9 mouse cellular contexts compared by ENCODE assay signal in the genomic region with DNA sequence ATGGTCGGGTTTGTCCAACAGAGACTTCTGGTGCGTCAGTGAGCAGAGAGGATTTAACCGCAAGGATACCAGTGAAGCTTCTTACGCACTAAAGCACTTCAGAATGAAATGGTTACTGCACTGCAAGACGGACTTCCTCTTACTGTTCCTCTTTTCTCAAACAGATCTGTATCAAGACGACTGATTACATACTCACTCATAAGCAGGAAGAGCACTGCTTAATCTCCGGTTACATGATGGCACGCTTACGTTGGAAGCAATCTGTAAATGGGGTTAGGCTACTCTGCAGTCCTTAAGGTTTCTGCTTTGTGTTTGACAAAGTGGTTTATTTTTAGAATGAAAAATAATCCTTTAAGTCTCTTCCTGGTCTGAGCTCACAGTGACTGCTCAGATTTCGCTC. TPM values are rescaled to one million over a fixed set of nuclear protein-coding genes. Genes with fewer than 3 reads are reported as not detected.
A peak's percentile ranks its signal among the peaks of the same experiment; 100 is the strongest.
DNase-seq lines count a peak whose midpoint lies in the region; ATAC-seq and TF ChIP-seq lines count a peak whose summit lies in the region.
"Had no signal": no experiment of that assay in that cellular context is flagged by ENCODE, and none has a peak within 500 bp of the region (broad histone marks: within the 10 kb centered on the region; RNA-seq: fewer than 3 reads in every experiment).

No protein-coding gene starts in this region.

- TF ChIP-seq CTCF in hindbrain, postnatal 0 days (IDR thresholded peaks at IDR 0.05; ENCODE audit: low read depth): no peak
- TF ChIP-seq CTCF in brain, embryonic 14.5 days (IDR thresholded peaks at IDR 0.05; ENCODE audit: borderline replicate concordance, extremely low read depth, insufficient read depth, insufficient read length): no peak
- TF ChIP-seq CTCF in intestine, postnatal 0 days (IDR thresholded peaks at IDR 0.05; ENCODE audit: low read depth): no peak

- ATAC-seq in hindbrain, postnatal 0 days: no peak
- no peak for ATAC-seq in hindbrain, embryonic 12.5 days (ENCODE audit: low FRiP score)
- no peak for ATAC-seq in intestine, postnatal 0 days
- peak; percentile 78 for ATAC-seq in monocyte, adult 5-6 weeks (replicated peaks; ENCODE audit: insufficient number of reproducible peaks, low FRiP score, low TSS enrichment, poor library complexity, severe bottlenecking)

- no peaks in the 10 kb centered on the region for H3K27me3 ChIP-seq in hindbrain, postnatal 0 days (ENCODE audit: insufficient read depth, low read length)
- no peaks in the 10 kb centered on the region for H3K27me3 ChIP-seq in hindbrain, embryonic 12.5 days
- H3K27me3 ChIP-seq in intestine, postnatal 0 days (replicated peaks; ENCODE audit: control insufficient read depth, insufficient read depth, low read length): no peaks in the 10 kb centered on the region

- 0 out of 2 replicates have a peak overlapping the region, but pooled peaks have one; percentile 13 for H3K4me2 ChIP-seq in hindbrain, postnatal 0 days (ENCODE audit: low read depth, low read length)
- H3K4me2 ChIP-seq in hindbrain, embryonic 12.5 days (replicated peaks): no peak overlapping the region
- peak overlapping the region; percentile 35 for H3K4me2 ChIP-seq in intestine, postnatal 0 days (replicated peaks; ENCODE audit: low read depth)

- no peak overlapping the region for H3K4me3 ChIP-seq in hindbrain, postnatal 0 days (ENCODE audit: low read length)
- no peak overlapping the region for H3K4me3 ChIP-seq in hindbrain, embryonic 12.5 days
- H3K4me3 ChIP-seq in intestine, postnatal 0 days (ENCODE audit: low read depth, low read length): no peak overlapping the region

- no peaks in the 10 kb centered on the region for H3K4me1 ChIP-seq in hindbrain, postnatal 0 days (ENCODE audit: insufficient read depth, low read length)
- H3K4me1 ChIP-seq in hindbrain, embryonic 12.5 days: 0 out of 2 replicates have a peak, but pooled peaks cover under 1% of the 10 kb centered on the region
- H3K4me1 ChIP-seq in intestine, postnatal 0 days (replicated peaks; ENCODE audit: control insufficient read depth, insufficient read depth, low read length): no peaks in the 10 kb centered on the region

- DNase-seq in hindbrain, postnatal 0 days (ENCODE audit: low spot score): no peak
- DNase-seq in brain, embryonic 14.5 days (ENCODE audit: low read depth): peak; percentile 48
- DNase-seq in spleen, adult 18-20 months: no peak
- DNase-seq in ovary, adult 18-20 months (ENCODE audit: low spot score): no peak
- DNase-seq: cerebellum, adult 9-10 months; thymus, adult 2 months had no signal

- no peak overlapping the region for H3K27ac ChIP-seq in hindbrain, postnatal 0 days
- H3K27ac ChIP-seq in hindbrain, embryonic 12.5 days: no peak overlapping the region
- no peak overlapping the region for H3K27ac ChIP-seq in intestine, postnatal 0 days (ENCODE audit: low read depth, low read length)

- H3K36me3 ChIP-seq in hindbrain, postnatal 0 days (ENCODE audit: insufficient read depth, low read length): no peaks in the 10 kb centered on the region
- no peaks in the 10 kb centered on the region for H3K36me3 ChIP-seq in hindbrain, embryonic 12.5 days
- no peaks in the 10 kb centered on the region for H3K36me3 ChIP-seq in intestine, postnatal 0 days (ENCODE audit: control insufficient read depth, insufficient read depth)

- no peak for TF ChIP-seq POLR2A in brain, embryonic 14.5 days (IDR thresholded peaks at IDR 0.05; ENCODE audit: borderline replicate concordance, extremely low read depth, insufficient read depth, insufficient read length, poor library complexity, severe bottlenecking)

- no peak overlapping the region for H3K9ac ChIP-seq in hindbrain, postnatal 0 days (replicated peaks; ENCODE audit: low read length)
- H3K9ac ChIP-seq in hindbrain, embryonic 12.5 days: no peak overlapping the region
- H3K9ac ChIP-seq in intestine, postnatal 0 days (ENCODE audit: low read depth, low read length): no peak overlapping the region

- 71% methylated on average over 10 of the region's 10 CpGs for WGBS in hindbrain, postnatal 0 days
- 67% methylated on average over 10 of the region's 10 CpGs for WGBS in hindbrain, embryonic 12.5 days
- WGBS in intestine, postnatal 0 days: 46% methylated on average over 10 of the region's 10 CpGs

- no peaks in the 10 kb centered on the region for H3K9me3 ChIP-seq in hindbrain, postnatal 0 days (ENCODE audit: low read length)
- H3K9me3 ChIP-seq in hindbrain, embryonic 12.5 days (replicated peaks): no peaks in the 10 kb centered on the region
- H3K9me3 ChIP-seq in intestine, postnatal 0 days (ENCODE audit: control insufficient read depth): no peaks in the 10 kb centered on the region

RNA-seq across cellular contexts. Expression of a gene that starts 7.1 kb away (rescaled TPM):
- total RNA-seq in hindbrain, postnatal 0 days (2014; rRNA removed): 90.0 and 90.5 TPM in 2 replicates
- 48.7 and 51.4 TPM in 2 replicates for polyA plus RNA-seq in hindbrain, postnatal 0 days (2015; fragmentation: Nextera tagmentation; extraction: Ambion mirVana)
- 48.4 and 55.5 TPM in 2 replicates for polyA plus RNA-seq in hindbrain, embryonic 12.5 days (2016; fragmentation: Nextera tagmentation; extraction: Ambion mirVana)
- 21.8 and 30.8 TPM in 2 replicates for polyA plus RNA-seq in brain, embryonic 14.5 days (2012; rRNA removed)
- polyA plus RNA-seq in intestine, postnatal 0 days (2015; fragmentation: Nextera tagmentation; extraction: Ambion mirVana): 3.0 and 3.4 TPM in 2 replicates
- total RNA-seq in monocyte, adult 5-6 weeks (2017): 0.10 to 0.38 TPM in 2 of 3 replicates, not detected in the other
- polyA plus RNA-seq: thymus, adult 2 months had no signal
